Mouse (Mus musculus) limb, embryonic 11.5 days (tissue): Measurements from ENCODE around the gene Lpar5. TPM values are rescaled to one million over a fixed set of nuclear protein-coding genes. Genes with fewer than 3 reads are reported as not detected.

Experiments used
- ATAC-seq: fragments of 200-750 bp; cut with Nextera tagmentation; 2 replicates; pipeline ENCODE4 v1.8.0; 2017; ENCODE audit warnings: low read depth; ENCODE audit not compliant: insufficient number of reproducible peaks, low FRiP score, low TSS enrichment
- DNase-seq: peaks from one replicate; pipeline ENCODE4 v3.0.0-alpha.2; 2015; ENCODE audit warnings: low spot score
- H3K27ac ChIP-seq: fragments of 300-500 bp; sonication (generic); replicated peaks from 2 replicates; pipeline ENCODE4 v1.5.1; 2014; ENCODE audit warnings: low read depth, mild to moderate bottlenecking, low read length
- H3K27me3 ChIP-seq: fragments of 300-500 bp; sonication (generic); 2 replicates; pipeline ENCODE4 v1.6.1; 2014; ENCODE audit warnings: mild to moderate bottlenecking, low read length, mixed read lengths; ENCODE audit not compliant: control insufficient read depth, insufficient read depth
- H3K36me3 ChIP-seq: fragments of 300-500 bp; sonication (generic); 2 replicates; pipeline ENCODE4 v1.6.1; 2014; ENCODE audit warnings: mild to moderate bottlenecking, low read length, moderate library complexity, mixed read lengths; ENCODE audit not compliant: control insufficient read depth, insufficient read depth
- H3K4me1 ChIP-seq: fragments of 300-500 bp; sonication (generic); 2 replicates; pipeline ENCODE4 v1.6.1; 2014; ENCODE audit warnings: low read length, mixed read lengths; ENCODE audit not compliant: control insufficient read depth, insufficient read depth
- H3K4me2 ChIP-seq: fragments of 300-500 bp; sonication (generic); 2 replicates; pipeline ENCODE4 v1.6.1; 2014; ENCODE audit warnings: low read depth, mild to moderate bottlenecking, moderate library complexity; ENCODE audit not compliant: severe bottlenecking
- H3K4me3 ChIP-seq: fragments of 300-500 bp; sonication (generic); 2 replicates; pipeline ENCODE4 v1.5.1; 2014; ENCODE audit warnings: low read depth, low read length
- H3K9ac ChIP-seq: fragments of 300-500 bp; sonication (generic); 2 replicates; pipeline ENCODE4 v1.6.1; 2014; ENCODE audit warnings: mild to moderate bottlenecking, low read length
- H3K9me3 ChIP-seq: fragments of 300-500 bp; sonication (generic); 2 replicates; pipeline ENCODE4 v1.6.1; 2016; ENCODE audit warnings: low read length; ENCODE audit not compliant: control insufficient read depth
- WGBS: fragments of 180-500 bp; shearing (Covaris S2); extraction: QIAGEN DNeasy Blood & Tissue Kit; methylation state at CpG from one replicate; pipeline ENCODE4 v1.1.7; 2014; 5-methylcytosine and 5-hydroxymethylcytosine counted together
- polyA plus RNA-seq: library from polyadenylated mRNA; unstranded; fragments of >200 nt; fragmentation: Nextera tagmentation; extraction: Ambion mirVana; gene quantifications from 2 replicates; pipeline ENCODE4 v1.2.1, GENCODE M21; 2014

The Lpar5 gene
- polyA plus RNA-seq, 1 experiment from 2014 or later: 0.32 TPM

GRCm38 (mm10) chr6:125071170-125071895 is 3.6 kb downstream of the Lpar5 start:
- 87% methylated on average over 18 of the region's 18 CpGs for WGBS
- DNase-seq (no peak), ATAC-seq (no peak)
- no peaks in the 10 kb centered on the region for H3K9me3 ChIP-seq
- no peaks in the 10 kb centered on the region for H3K36me3 ChIP-seq
- H3K4me1 ChIP-seq: no peaks in the 10 kb centered on the region
- H3K9ac ChIP-seq: no peak overlapping the region; the same call in 1 of the 2 replicates
- H3K4me3 ChIP-seq: no peak overlapping the region
- H3K27ac ChIP-seq: no peak overlapping the region
- no peak overlapping the region for H3K4me2 ChIP-seq
- no peaks in the 10 kb centered on the region for H3K27me3 ChIP-seq

- Histone ChIP-seq H3K9ac (no peak overlapping the region; the same call in 1 of the 2 replicates), H3K36me3 (no peaks in the 10 kb centered on the region), H3K4me1 (no peaks in the 10 kb centered on the region), H3K27me3 (no peaks in the 10 kb centered on the region), H3K9me3 (no peaks in the 10 kb centered on the region), H3K27ac (no peak overlapping the region), H3K4me3 (no peak overlapping the region), H3K4me2 (no peak overlapping the region)
- 32% methylated on average over 2 of the region's 2 CpGs for WGBS
- no peak for ATAC-seq
- DNase-seq: no peak
Observed at GRCm38 (mm10) chr6:125071896-125072279, 4.2 kb downstream of the Lpar5 start.

DNA sequence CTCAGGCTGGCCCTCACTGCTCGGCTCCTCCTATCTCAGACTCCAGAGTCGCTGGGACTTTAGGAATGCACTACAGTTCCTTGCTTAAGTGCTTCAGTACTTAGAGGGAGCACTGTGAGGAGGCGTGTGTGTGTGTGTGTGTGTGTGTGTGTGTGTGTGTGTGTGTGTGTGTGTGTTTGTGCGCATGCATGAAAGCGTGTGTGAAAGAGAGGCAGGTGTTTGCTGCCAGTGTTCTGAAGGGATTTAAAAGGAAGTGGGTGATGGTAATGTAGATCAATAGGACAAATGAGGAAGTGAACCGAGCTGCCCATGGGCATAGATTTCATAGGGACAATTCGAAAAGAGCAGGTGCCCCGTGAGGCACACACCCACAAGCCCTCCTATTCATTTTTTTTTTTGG is 6.1 kb downstream of the Lpar5 start:
- ATAC-seq (no peak), DNase-seq (no peak)
- H3K27ac ChIP-seq: no peak overlapping the region
- no peak overlapping the region for H3K4me3 ChIP-seq
- H3K27me3 ChIP-seq: no peaks in the 10 kb centered on the region
- H3K4me1 ChIP-seq: no peaks in the 10 kb centered on the region
- no peak overlapping the region for H3K4me2 ChIP-seq
- H3K36me3 ChIP-seq: no peaks in the 10 kb centered on the region
- no peak overlapping the region for H3K9ac ChIP-seq
- no peaks in the 10 kb centered on the region for H3K9me3 ChIP-seq
- WGBS: 72% methylated on average over 8 of the region's 8 CpGs

DNA sequence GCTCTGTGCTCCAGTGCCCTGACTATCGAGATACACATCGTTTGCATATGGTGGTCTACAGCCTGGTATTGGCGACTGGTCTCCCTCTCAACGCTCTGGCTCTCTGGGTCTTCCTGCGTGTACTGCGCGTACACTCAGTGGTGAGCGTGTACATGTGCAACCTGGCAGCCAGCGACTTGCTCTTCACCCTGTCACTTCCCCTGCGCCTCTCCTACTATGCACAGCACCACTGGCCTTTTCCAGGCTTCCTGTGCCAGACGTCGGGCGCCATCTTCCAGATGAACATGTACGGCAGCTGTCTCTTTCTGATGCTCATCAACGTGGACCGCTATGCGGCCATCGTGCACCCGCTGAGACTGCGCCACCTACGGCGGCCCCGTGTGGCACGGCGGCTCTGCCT is 13.7 kb downstream of the Lpar5 start:
- H3K27me3 ChIP-seq: no peaks in the 10 kb centered on the region
- no peaks in the 10 kb centered on the region for H3K36me3 ChIP-seq
- WGBS: 25% methylated on average over 25 of the region's 25 CpGs
- H3K27ac ChIP-seq: no peak overlapping the region
- H3K9ac ChIP-seq: peak overlapping the region; percentile 72
- peak overlapping the region; percentile 81 for H3K4me2 ChIP-seq
- peak overlapping the region; percentile 33 for H3K4me3 ChIP-seq
- DNase-seq: no peak
- H3K9me3 ChIP-seq: no peaks in the 10 kb centered on the region
- H3K4me1 ChIP-seq: no peaks in the 10 kb centered on the region
- ATAC-seq: peak; percentile 28; the same call in 1 of the 2 replicates

- Histone ChIP-seq H3K36me3 (no peaks in the 10 kb centered on the region), H3K4me2 (peak overlapping the region; percentile 81), H3K27ac (no peak overlapping the region), H3K4me3 (peak overlapping the region; percentile 33), H3K9ac (peak overlapping the region; percentile 72), H3K9me3 (no peaks in the 10 kb centered on the region), H3K4me1 (no peaks in the 10 kb centered on the region), H3K27me3 (no peaks in the 10 kb centered on the region)
- DNase-seq (peak; percentile 98), ATAC-seq (peak; percentile 87)
- 23% methylated on average over 45 of the region's 45 CpGs for WGBS
Observed at GRCm38 (mm10) chr6:125081797-125082560, 14.3 kb downstream of the Lpar5 start.

GRCm38 (mm10) chr6:125082801-125083386 is 15.2 kb downstream of the Lpar5 start:
- Histone ChIP-seq H3K4me3 (no peak overlapping the region), H3K36me3 (no peaks in the 10 kb centered on the region), H3K4me1 (no peaks in the 10 kb centered on the region), H3K4me2 (no peak overlapping the region), H3K27ac (no peak overlapping the region), H3K9me3 (no peaks in the 10 kb centered on the region), H3K9ac (no peak overlapping the region), H3K27me3 (no peaks in the 10 kb centered on the region)
- no peak for DNase-seq
- ATAC-seq: no peak
- 90% methylated on average over 7 of the region's 7 CpGs for WGBS

DNA sequence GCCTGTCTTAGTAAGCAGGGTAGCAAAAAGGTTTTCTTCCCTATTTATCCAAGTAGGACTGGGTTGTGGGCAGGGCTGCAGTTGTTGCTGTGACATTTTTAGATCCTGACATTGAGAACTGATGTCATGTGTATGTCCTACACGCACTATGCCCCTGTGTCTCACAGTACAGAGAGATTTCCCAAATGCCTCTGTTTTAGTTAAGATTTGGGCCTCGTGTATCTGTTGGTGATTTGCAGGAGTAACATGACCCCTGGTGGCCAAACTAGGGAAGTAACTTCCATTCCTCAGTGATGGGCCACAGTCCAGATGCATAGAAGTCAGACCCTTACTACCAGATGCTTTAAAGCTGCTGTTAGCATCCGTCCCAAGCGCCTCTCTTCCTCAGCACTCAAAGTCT is 16.7 kb downstream of the Lpar5 start:
- no peak; the same call in 1 of the 2 replicates for ATAC-seq
- Histone ChIP-seq H3K27ac (no peak overlapping the region), H3K9me3 (no peaks in the 10 kb centered on the region), H3K36me3 (no peaks in the 10 kb centered on the region), H3K4me3 (no peak overlapping the region), H3K27me3 (no peaks in the 10 kb centered on the region), H3K4me1 (peaks cover 5% of the 10 kb centered on the region; the same call in 1 of the 2 replicates), H3K4me2 (no peak overlapping the region), H3K9ac (no peak overlapping the region)
- 10% methylated on average over 4 of the region's 4 CpGs for WGBS
- peak; percentile 80 for DNase-seq

GRCm38 (mm10) chr6:125087937-125088336 is 20.2 kb downstream of the Lpar5 start:
- H3K27ac ChIP-seq: peak overlapping the region; percentile 92
- peaks cover 19% of the 10 kb centered on the region for H3K4me1 ChIP-seq
- H3K36me3 ChIP-seq: no peaks in the 10 kb centered on the region
- no peak for ATAC-seq
- no peak overlapping the region for H3K4me2 ChIP-seq
- no peaks in the 10 kb centered on the region for H3K27me3 ChIP-seq
- no peaks in the 10 kb centered on the region for H3K9me3 ChIP-seq
- H3K4me3 ChIP-seq: no peak overlapping the region
- DNase-seq: no peak
- no peak overlapping the region for H3K9ac ChIP-seq
- 87% methylated on average over 3 of the region's 3 CpGs for WGBS
